Mouse (Mus musculus): ENCODE measurements around the gene Rmdn3. TPM values are rescaled to one million over a fixed set of nuclear protein-coding genes. Genes with fewer than 3 reads are reported as not detected.

The Rmdn3 gene
- total RNA-seq, 2 experiments from 2014 or later: 56.5 to 62.4 TPM

- no peak for DNase-seq (ENCODE audit: low spot score in 2 of 2)
- intact Hi-C loops (cut with DNase I): no loop called here
Observed at GRCm38 (mm10) chr2:119171574-119171973, 14.7 kb upstream of the Rmdn3 start.

- no peak for DNase-seq (ENCODE audit: low spot score in 2 of 2)
- intact Hi-C loops (cut with DNase I): no loop called here
Observed at GRCm38 (mm10) chr2:119170282-119170681, 13.4 kb upstream of the Rmdn3 start.

DNA sequence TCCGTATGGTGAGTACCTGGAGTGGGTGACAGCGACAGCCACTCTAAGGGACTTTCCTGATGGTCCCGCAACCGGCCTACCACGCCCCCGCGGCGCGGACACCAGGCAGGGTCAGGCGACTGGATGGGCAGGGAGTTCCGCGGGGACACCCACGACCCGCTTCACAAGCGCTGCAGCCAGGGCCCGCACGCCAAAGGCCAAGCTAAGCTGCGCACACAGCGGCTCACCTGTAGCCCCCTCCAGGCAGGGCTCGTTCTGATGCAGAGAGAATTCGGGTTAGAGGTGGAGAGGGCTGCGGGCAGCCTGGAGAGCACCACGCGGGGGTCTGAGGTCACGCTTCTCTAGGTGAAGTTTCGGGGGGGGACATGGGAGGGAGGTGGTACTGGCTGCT, 11.0 kb upstream of the Rmdn3 start:
- intact Hi-C loops (cut with DNase I): no loop called here
- DNase-seq (ENCODE audit: low spot score in 2 of 2): no peak

GRCm38 (mm10) chr2:119166901-119167865, 10.3 kb upstream of the Rmdn3 start, which contains the start of gene Gchfr:
TSS of gene Gchfr (plus strand) at chr2:119167773.
- DNase-seq (ENCODE audit: low spot score in 2 of 2): peak; percentile 30 to 33
- intact Hi-C loops (cut with DNase I): no loop called here

DNA sequence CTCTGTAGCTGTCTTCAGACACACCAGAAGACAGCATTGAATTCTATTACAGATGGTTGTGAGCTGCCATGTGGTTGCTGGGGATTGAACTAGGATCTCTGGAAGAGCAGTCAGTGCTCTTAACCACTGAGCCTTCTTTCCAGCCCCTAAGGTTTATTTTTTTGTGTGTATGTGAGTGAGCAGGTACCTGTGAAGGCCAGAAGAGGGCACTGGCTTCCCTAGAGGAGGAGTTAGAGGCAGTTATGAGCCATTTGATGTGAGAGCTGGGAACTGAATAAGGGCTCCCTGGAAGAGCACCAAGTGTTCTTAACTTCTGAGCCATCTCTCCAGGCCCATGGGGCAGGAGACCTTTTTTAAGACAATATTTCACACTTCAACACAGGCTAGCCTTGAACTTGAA, 8.6 kb upstream of the Rmdn3 start:
- intact Hi-C loops (cut with DNase I): no loop called here
- no peak for DNase-seq (ENCODE audit: low spot score in 2 of 2)

DNA sequence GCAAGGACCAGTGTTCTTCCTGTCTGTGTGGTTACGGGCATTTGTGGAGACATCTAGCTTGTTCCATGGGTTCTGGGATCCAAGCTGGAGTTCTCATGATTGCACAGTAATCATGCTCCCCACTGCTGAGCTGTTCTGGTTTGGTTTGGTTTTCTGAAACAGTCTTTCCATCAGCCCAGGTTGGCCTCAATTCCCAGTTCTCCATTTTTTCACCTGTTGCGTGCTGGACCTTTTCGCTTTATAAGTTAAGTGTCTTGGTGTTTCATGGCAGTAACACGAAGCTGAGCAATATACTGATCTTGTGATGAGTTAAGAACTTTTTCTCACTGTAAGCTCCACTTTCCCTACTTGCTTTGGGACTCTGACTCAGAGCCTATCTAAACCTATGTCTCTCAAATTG, 7.2 kb upstream of the Rmdn3 start:
- intact Hi-C loops (cut with DNase I): no loop called here
- DNase-seq (ENCODE audit: low spot score in 2 of 2): no peak

- no peak for DNase-seq (ENCODE audit: low spot score in 2 of 2)
- intact Hi-C loops (cut with DNase I): no loop called here
Observed at GRCm38 (mm10) chr2:119163135-119163534, 6.3 kb upstream of the Rmdn3 start.

GRCm38 (mm10) chr2:119161247-119161646, 4.4 kb upstream of the Rmdn3 start:
- no peak for DNase-seq (ENCODE audit: low spot score in 2 of 2)
- intact Hi-C loops (cut with DNase I): no loop called here

DNA sequence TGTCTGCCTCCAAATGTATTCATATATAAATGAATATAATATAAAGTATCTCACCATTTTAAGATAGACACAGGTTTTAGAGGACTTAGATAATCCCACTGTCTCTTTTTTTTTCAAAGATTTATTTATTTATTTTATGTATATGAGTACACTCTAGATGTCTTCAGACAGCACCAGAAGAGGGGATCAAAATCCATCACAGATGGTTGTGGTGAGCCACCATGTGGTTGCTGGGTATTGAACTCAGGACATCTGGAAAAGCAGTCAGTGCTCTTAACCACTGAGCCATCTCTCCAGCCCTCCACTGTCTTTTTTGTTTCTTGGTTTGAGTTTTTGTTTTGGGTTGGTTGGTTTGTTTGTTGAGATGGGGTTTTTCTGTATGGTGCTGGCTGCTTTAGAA, 1.0 kb upstream of the Rmdn3 start:
- no peak for DNase-seq (ENCODE audit: low spot score in 2 of 2)
- intact Hi-C loops (cut with DNase I): loop anchor here (5.0 kb wide), 1 partner anchor 111 kb away; the partner anchor contains the start of gene Knl1

- intact Hi-C loops (cut with DNase I): loop anchor here (5.0 kb wide), 1 partner anchor 109 kb away; the partner anchor contains the start of gene Knl1
Observed at GRCm38 (mm10) chr2:119156081-119156680, 653 bp downstream of the Rmdn3 start.

GRCm38 (mm10) chr2:119155388-119155787, 1.4 kb downstream of the Rmdn3 start:
- intact Hi-C loops (cut with DNase I): loop anchor here (5.0 kb wide), 1 partner anchor 108 kb away; the partner anchor contains the start of gene Knl1
- DNase-seq (ENCODE audit: low spot score in 2 of 2): no peak

More at GRCm38 (mm10) chr2:119156081-119156680, 653 bp downstream of the Rmdn3 start:
- DNase-seq (ENCODE audit: low spot score in 2 of 2): peak in 1 of 2 experiments; percentile 4

- no peak for DNase-seq (ENCODE audit: low spot score in 2 of 2)
- intact Hi-C loops (cut with DNase I): loop anchor here (5.0 kb wide), 1 partner anchor 107 kb away; the partner anchor contains the start of gene Knl1
Observed at GRCm38 (mm10) chr2:119154683-119155082, 2.2 kb downstream of the Rmdn3 start.

GRCm38 (mm10) chr2:119152255-119152654, 4.6 kb downstream of the Rmdn3 start:
- intact Hi-C loops (cut with DNase I): no loop called here
- no peak for DNase-seq (ENCODE audit: low spot score in 2 of 2)

GRCm38 (mm10) chr2:119147775-119148174, 9.1 kb downstream of the Rmdn3 start:
- intact Hi-C loops (cut with DNase I): no loop called here
- DNase-seq (ENCODE audit: low spot score in 2 of 2): peak; percentile 33 to 74

GRCm38 (mm10) chr2:119147160-119147678, 9.6 kb downstream of the Rmdn3 start:
- DNase-seq (ENCODE audit: low spot score in 2 of 2): peak in 1 of 2 experiments; percentile 7
- intact Hi-C loops (cut with DNase I): no loop called here

- no peak for DNase-seq (ENCODE audit: low spot score in 2 of 2)
- intact Hi-C loops (cut with DNase I): no loop called here
Observed at GRCm38 (mm10) chr2:119146435-119146834, 10.4 kb downstream of the Rmdn3 start.

- intact Hi-C loops (cut with DNase I): no loop called here
- no peak for DNase-seq (ENCODE audit: low spot score in 2 of 2)
Observed at GRCm38 (mm10) chr2:119145199-119145598, 11.6 kb downstream of the Rmdn3 start.

- no peak for DNase-seq (ENCODE audit: low spot score in 2 of 2)
- intact Hi-C loops (cut with DNase I): no loop called here
Observed at GRCm38 (mm10) chr2:119136346-119136898, 20.4 kb downstream of the Rmdn3 start.

DNA sequence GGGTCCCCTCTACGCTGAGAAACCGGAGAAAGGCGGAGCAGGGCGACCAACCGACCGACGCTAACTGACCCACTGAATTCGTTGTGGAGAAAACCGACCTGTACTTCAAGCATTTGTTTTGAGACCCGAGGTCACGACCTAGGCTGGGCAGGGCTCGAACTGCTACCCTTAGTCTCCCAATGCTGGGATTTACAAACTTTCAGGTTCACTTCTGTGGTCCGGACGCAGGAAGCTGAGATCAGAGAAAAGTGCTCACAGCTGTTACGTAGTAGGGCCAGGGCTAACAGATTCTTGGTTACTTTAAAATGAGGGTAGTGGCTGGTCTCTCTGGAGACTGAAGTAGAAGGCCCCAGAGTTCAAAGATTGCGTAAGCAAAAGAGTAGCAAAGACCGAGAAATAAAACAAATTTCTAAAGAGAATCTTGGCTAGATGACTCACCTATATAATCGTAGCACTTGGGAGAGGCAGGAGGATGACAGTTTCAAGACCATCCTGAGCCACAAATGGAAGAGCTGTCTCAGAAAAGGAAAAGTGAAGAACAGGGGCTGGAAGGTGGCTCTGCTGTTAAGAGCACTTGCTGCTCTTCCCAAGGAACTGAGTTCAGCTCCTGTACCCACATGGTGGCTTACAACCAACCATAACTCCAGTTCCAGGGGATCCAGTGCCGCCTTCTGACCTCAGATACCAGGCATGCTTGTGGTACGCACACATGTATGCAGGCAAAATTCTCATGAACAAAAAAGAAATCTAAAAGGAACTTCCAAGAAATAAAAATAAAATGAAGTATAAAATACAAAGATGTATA, 43.5 kb downstream of the Rmdn3 start:
- DNase-seq (ENCODE audit: low spot score in 2 of 2): no peak
- intact Hi-C loops (cut with DNase I): loop anchor here (5.0 kb wide), 2 partner anchors 66 to 94 kb away; partner anchors contain the start of genes Dnajc17, Knl1 and Zfyve19

Data from left cerebral cortex, postnatal 25 days (tissue).